Mouse (Mus musculus) lung, embryonic 14.5 days (tissue): ENCODE measurements at regions not wholly inside any gene's neighbourhood (a gene's known extent, or its start where the extent isn't known, plus 50 kb on each side); places are given as distances from the start of the nearest gene placed in this dataset.
A peak's percentile ranks its signal among the peaks of the same experiment; 100 is the strongest.

Source experiments
- ATAC-seq: fragments of 200-750 bp; cut with Nextera tagmentation; 2 replicates; pipeline ENCODE4 v1.8.0; 2017; ENCODE audit warnings: mild to moderate bottlenecking, moderate TSS enrichment, moderate library complexity; ENCODE audit not compliant: insufficient read depth
- DNase-seq: peaks from one replicate; pipeline ENCODE4 v3.0.0-alpha.2; 2015
- H3K27ac ChIP-seq: fragments of 300-500 bp; sonication (generic); 2 replicates; pipeline ENCODE4 v1.5.1; 2014; ENCODE audit warnings: low read depth, mild to moderate bottlenecking, moderate library complexity
- H3K27me3 ChIP-seq: fragments of 300-500 bp; sonication (generic); 2 replicates; pipeline ENCODE4 v1.6.1; 2014; ENCODE audit warnings: low read length, control low read depth; ENCODE audit not compliant: insufficient read depth
- H3K36me3 ChIP-seq: fragments of 300-500 bp; sonication (generic); 2 replicates; pipeline ENCODE4 v1.6.1; 2014; ENCODE audit warnings: control low read depth; ENCODE audit not compliant: insufficient read depth
- H3K4me1 ChIP-seq: fragments of 300-500 bp; sonication (generic); 2 replicates; pipeline ENCODE4 v1.6.1; 2014; ENCODE audit warnings: antibody characterized with exemption, control low read depth; ENCODE audit not compliant: insufficient read depth
- H3K4me2 ChIP-seq: fragments of 300-500 bp; sonication (generic); 2 replicates; pipeline ENCODE4 v1.6.1; 2014; ENCODE audit warnings: mild to moderate bottlenecking
- H3K4me3 ChIP-seq: fragments of 300-500 bp; sonication (generic); 2 replicates; pipeline ENCODE4 v1.5.1; 2014; ENCODE audit warnings: low read depth, low read length
- H3K9ac ChIP-seq: fragments of 300-500 bp; sonication (generic); 2 replicates; pipeline ENCODE4 v1.6.1; 2014
- H3K9me3 ChIP-seq: fragments of 300-500 bp; sonication (generic); 2 replicates; pipeline ENCODE4 v1.6.1; 2016; ENCODE audit warnings: low read depth, low read length, control low read depth
- CTCF ChIP-seq: IDR thresholded peaks from 2 replicates; pipeline ENCODE4 v1.5.1; 2016; ENCODE audit warnings: antibody characterized with exemption, low read depth
- WGBS: fragments of 180-500 bp; shearing (Covaris S2); extraction: QIAGEN DNeasy Blood & Tissue Kit; methylation state at CpG from one replicate; pipeline ENCODE4 v1.1.7; 2014; 5-methylcytosine and 5-hydroxymethylcytosine counted together

DNA sequence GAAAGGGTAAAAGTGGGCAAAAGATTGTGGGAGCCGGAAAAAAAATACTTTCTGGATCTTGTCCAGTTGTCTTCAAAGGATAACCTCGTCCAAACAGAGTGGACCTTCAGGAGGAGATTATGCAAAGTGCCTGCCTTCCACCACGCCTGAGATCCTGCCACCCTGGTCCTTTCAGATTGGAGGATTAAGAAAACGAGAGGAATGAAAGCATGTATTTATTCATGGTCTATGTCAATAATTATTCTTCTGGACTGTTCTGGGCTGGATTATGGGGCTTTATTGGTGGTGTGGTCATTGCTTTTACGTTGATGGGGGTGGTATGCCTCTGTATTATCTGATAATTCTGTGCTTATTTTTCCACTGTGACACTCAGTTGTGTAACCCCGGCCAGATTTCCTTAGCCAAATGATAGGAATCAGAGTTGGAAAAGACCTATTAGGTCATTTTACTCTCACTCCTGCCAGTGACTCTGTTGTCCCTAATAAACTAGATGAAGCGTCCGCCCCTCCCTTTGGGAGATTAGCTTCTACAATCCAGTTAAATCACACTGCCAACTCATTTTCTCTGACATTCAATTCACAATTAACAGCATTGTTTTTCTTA, 656.3 kb downstream of the Slc22a22 start:
- WGBS: 58% methylated on average over 8 of the region's 8 CpGs
- ATAC-seq (no peak), DNase-seq (no peak)
- H3K4me3 ChIP-seq: no peak overlapping the region
- no peaks in the 10 kb centered on the region for H3K27me3 ChIP-seq
- TF ChIP-seq CTCF: no peak
- no peak overlapping the region for H3K9ac ChIP-seq
- no peaks in the 10 kb centered on the region for H3K36me3 ChIP-seq
- H3K4me1 ChIP-seq: 0 out of 2 replicates have a peak, but pooled peaks cover 3% of the 10 kb centered on the region
- H3K27ac ChIP-seq: no peak overlapping the region
- H3K4me2 ChIP-seq: no peak overlapping the region
- no peaks in the 10 kb centered on the region for H3K9me3 ChIP-seq

GRCm38 (mm10) chr15:56820256-56820976, 657.0 kb downstream of the Slc22a22 start:
- H3K4me1 ChIP-seq: 0 out of 2 replicates have a peak, but pooled peaks cover 3% of the 10 kb centered on the region
- ATAC-seq: no peak
- no peaks in the 10 kb centered on the region for H3K27me3 ChIP-seq
- no peak for DNase-seq
- no peak overlapping the region for H3K9ac ChIP-seq
- no peak overlapping the region for H3K4me3 ChIP-seq
- no peak for TF ChIP-seq CTCF
- WGBS: 46% methylated on average over 4 of the region's 4 CpGs
- H3K4me2 ChIP-seq: no peak overlapping the region
- no peaks in the 10 kb centered on the region for H3K9me3 ChIP-seq
- no peaks in the 10 kb centered on the region for H3K36me3 ChIP-seq
- no peak overlapping the region for H3K27ac ChIP-seq

- H3K4me2 ChIP-seq: no peak overlapping the region
- no peak for TF ChIP-seq CTCF
- no peaks in the 10 kb centered on the region for H3K36me3 ChIP-seq
- H3K9ac ChIP-seq: no peak overlapping the region
- 0 out of 2 replicates have a peak, but pooled peaks cover 3% of the 10 kb centered on the region for H3K4me1 ChIP-seq
- DNase-seq (peak; percentile 57), ATAC-seq (peak; percentile 35; the same call in 1 of the 2 replicates)
- H3K27me3 ChIP-seq: no peaks in the 10 kb centered on the region
- WGBS: 30% methylated on average over 4 of the region's 4 CpGs
- no peaks in the 10 kb centered on the region for H3K9me3 ChIP-seq
- H3K4me3 ChIP-seq: no peak overlapping the region
- H3K27ac ChIP-seq: no peak overlapping the region
Observed at GRCm38 (mm10) chr15:56818158-56818690, 659.2 kb downstream of the Slc22a22 start.

GRCm38 (mm10) chr15:56817204-56818157, 659.9 kb downstream of the Slc22a22 start:
- Histone ChIP-seq H3K4me1 (0 out of 2 replicates have a peak, but pooled peaks cover 3% of the 10 kb centered on the region), H3K27ac (no peak overlapping the region), H3K36me3 (no peaks in the 10 kb centered on the region), H3K9me3 (no peaks in the 10 kb centered on the region), H3K4me3 (no peak overlapping the region), H3K4me2 (no peak overlapping the region), H3K9ac (no peak overlapping the region), H3K27me3 (no peaks in the 10 kb centered on the region)
- WGBS: 32% methylated on average over 5 of the region's 5 CpGs
- peak; percentile 84 for ATAC-seq
- TF ChIP-seq CTCF: no peak
- DNase-seq: peak; percentile 61

- Histone ChIP-seq H3K27ac (no peak overlapping the region), H3K36me3 (no peaks in the 10 kb centered on the region), H3K4me3 (no peak overlapping the region), H3K9me3 (no peaks in the 10 kb centered on the region), H3K27me3 (no peaks in the 10 kb centered on the region), H3K4me1 (0 out of 2 replicates have a peak, but pooled peaks cover 3% of the 10 kb centered on the region), H3K9ac (no peak overlapping the region), H3K4me2 (no peak overlapping the region)
- DNase-seq (peak; percentile 26), ATAC-seq (no peak)
- no peak for TF ChIP-seq CTCF
- 14% methylated on average over 5 of the region's 5 CpGs for WGBS
Observed at GRCm38 (mm10) chr15:56813876-56814275, 663.5 kb downstream of the Slc22a22 start.

DNA sequence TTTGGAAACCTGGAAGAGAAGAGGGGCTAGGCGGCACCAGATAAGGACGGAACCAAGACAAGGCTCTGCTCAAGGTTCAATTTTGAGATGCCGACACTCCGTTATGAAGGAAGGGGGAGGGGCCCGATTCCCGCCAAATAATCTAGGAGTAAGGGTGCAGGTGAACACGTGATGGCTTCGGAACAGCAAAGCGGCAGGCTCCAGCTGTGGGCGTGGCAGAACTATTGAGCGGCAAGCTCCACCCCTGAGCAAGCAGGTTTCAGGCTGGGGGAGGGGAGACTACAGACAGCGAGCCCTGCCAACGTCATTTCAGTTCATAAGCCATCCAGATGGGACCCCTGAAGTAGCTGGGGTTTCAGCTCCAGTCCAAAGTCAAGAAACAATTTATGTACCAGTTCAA, 667.3 kb downstream of the Slc22a22 start:
- no peak overlapping the region for H3K9ac ChIP-seq
- no peak for DNase-seq
- no peak overlapping the region for H3K27ac ChIP-seq
- no peak for TF ChIP-seq CTCF
- H3K4me1 ChIP-seq: no peaks in the 10 kb centered on the region
- 45% methylated on average over 13 of the region's 13 CpGs for WGBS
- no peaks in the 10 kb centered on the region for H3K9me3 ChIP-seq
- H3K27me3 ChIP-seq: no peaks in the 10 kb centered on the region
- H3K4me3 ChIP-seq: no peak overlapping the region
- no peak for ATAC-seq
- peak overlapping the region; percentile 18; the same call in 1 of the 2 replicates for H3K4me2 ChIP-seq
- H3K36me3 ChIP-seq: no peaks in the 10 kb centered on the region
